Mouse (Mus musculus): Measurements from ENCODE around the gene Ttyh2. TPM values are rescaled to one million over a fixed set of nuclear protein-coding genes. Genes with fewer than 3 reads are reported as not detected.

Ttyh2 gene
- polyA plus RNA-seq, 1 experiment from 2014 or later, result 5.9 TPM

- Histone ChIP-seq H3K36me3 (peaks cover 6% of the 10 kb centered on the region; the same call in 1 of the 2 replicates), H3K4me2 (no peak overlapping the region), H3K27ac (no peak overlapping the region), H3K9ac (no peak overlapping the region), H3K4me1 (replicated peaks) (no peaks in the 10 kb centered on the region), H3K9me3 (replicated peaks) (no peaks in the 10 kb centered on the region), H3K27me3 (no peaks in the 10 kb centered on the region), H3K4me3 (replicated peaks) (no peak overlapping the region)
- no peak for ATAC-seq (ENCODE audit: low read depth)
- WGBS (ENCODE audit: insufficient replicate concordance), result 63% methylated on average over 7 of the region's 7 CpGs
- DNase-seq, result no peak
These were observed 40.3 kb downstream of the Ttyh2 start for GRCm38 (mm10) chr11:114715531-114715930.

- DNase-seq (no peak), ATAC-seq (ENCODE audit: low read depth) (no peak)
- Histone ChIP-seq H3K36me3 (no peaks in the 10 kb centered on the region), H3K9ac (no peak overlapping the region), H3K4me3 (replicated peaks) (no peak overlapping the region), H3K27me3 (0 out of 2 replicates have a peak, but pooled peaks cover under 1% of the 10 kb centered on the region), H3K27ac (no peak overlapping the region), H3K4me2 (no peak overlapping the region), H3K9me3 (replicated peaks) (no peaks in the 10 kb centered on the region), H3K4me1 (replicated peaks) (peaks cover 10% of the 10 kb centered on the region)
- 69% methylated on average over 10 of the region's 10 CpGs for WGBS (ENCODE audit: insufficient replicate concordance)
These were observed 45.3 kb downstream of the Ttyh2 start for GRCm38 (mm10) chr11:114720535-114720934.

GRCm38 (mm10) chr11:114722438-114722837, 47.2 kb downstream of the Ttyh2 start:
- DNase-seq (no peak), ATAC-seq (ENCODE audit: low read depth) (no peak)
- Histone ChIP-seq H3K9me3 (replicated peaks) (no peaks in the 10 kb centered on the region), H3K4me3 (replicated peaks) (no peak overlapping the region), H3K9ac (no peak overlapping the region), H3K4me1 (replicated peaks) (peaks cover 13% of the 10 kb centered on the region), H3K27ac (no peak overlapping the region), H3K27me3 (peaks cover 15% of the 10 kb centered on the region), H3K36me3 (no peaks in the 10 kb centered on the region), H3K4me2 (no peak overlapping the region)
- 70% methylated on average over 8 of the region's 8 CpGs for WGBS (ENCODE audit: insufficient replicate concordance)

GRCm38 (mm10) chr11:114723030-114723429, 47.8 kb downstream of the Ttyh2 start:
- Histone ChIP-seq H3K4me2 (no peak overlapping the region), H3K36me3 (no peaks in the 10 kb centered on the region), H3K27me3 (peaks cover 20% of the 10 kb centered on the region), H3K9ac (no peak overlapping the region), H3K4me1 (replicated peaks) (peaks cover 16% of the 10 kb centered on the region), H3K27ac (no peak overlapping the region), H3K4me3 (replicated peaks) (no peak overlapping the region), H3K9me3 (replicated peaks) (no peaks in the 10 kb centered on the region)
- WGBS (ENCODE audit: insufficient replicate concordance), result 56% methylated on average over 13 of the region's 13 CpGs
- DNase-seq, result no peak
- no peak for ATAC-seq (ENCODE audit: low read depth)

DNA sequence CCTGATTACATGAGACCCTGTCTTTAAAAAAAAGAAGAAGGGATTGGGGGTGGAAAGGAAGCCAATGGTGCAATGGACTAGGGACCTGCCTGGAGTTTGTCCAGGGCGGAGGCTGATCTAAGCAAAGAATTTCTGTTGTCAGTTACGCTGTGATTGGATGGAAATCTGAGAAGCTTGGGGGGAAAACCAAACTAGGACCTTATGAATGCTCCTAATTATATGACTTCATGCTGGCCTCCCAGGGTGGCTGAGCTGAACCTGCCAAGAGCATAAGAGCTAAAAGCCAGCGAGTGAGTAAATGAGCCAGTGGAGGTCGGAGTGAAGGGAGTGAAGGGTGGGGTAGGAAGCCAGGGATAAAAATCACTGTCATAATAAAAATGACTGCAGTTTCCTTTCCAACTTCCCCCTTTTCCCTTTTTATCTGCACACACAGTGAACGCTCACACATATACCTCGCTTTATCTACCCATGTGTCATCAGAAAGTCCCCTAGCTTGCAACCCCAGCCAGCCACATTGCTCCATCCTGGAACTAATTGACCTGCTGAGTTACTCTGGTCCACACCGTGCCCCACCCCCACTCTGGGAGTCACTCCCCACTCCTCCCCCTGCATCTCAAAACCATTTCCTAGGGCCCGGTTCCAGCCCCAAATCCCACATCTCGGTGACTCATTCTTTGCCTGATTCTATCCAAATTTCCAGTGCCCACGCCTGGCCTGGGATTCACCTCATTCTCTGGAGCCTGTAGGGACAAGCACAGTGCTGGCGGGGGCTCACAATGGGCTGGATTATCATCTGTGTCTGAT, 49.8 kb downstream of the Ttyh2 start:
- 0 out of 2 replicates have a peak, but pooled peaks have one; percentile 10 for ATAC-seq (ENCODE audit: low read depth)
- Histone ChIP-seq H3K4me2 (no peak overlapping the region), H3K9ac (no peak overlapping the region), H3K36me3 (no peaks in the 10 kb centered on the region), H3K4me1 (replicated peaks) (peaks cover 16% of the 10 kb centered on the region), H3K4me3 (replicated peaks) (no peak overlapping the region), H3K27ac (no peak overlapping the region), H3K27me3 (peaks cover 20% of the 10 kb centered on the region), H3K9me3 (replicated peaks) (no peaks in the 10 kb centered on the region)
- no peak for DNase-seq
- 51% methylated on average over 11 of the region's 11 CpGs for WGBS (ENCODE audit: insufficient replicate concordance)

- Histone ChIP-seq H3K4me2 (peak within 1 kb of the TSS; percentile 54), H3K4me3 (replicated peaks) (peak within 1 kb of the TSS; percentile 26), H3K4me1 (replicated peaks) (peaks cover 16% of the 10 kb centered on the region), H3K9ac (no peak within 1 kb of the TSS), H3K27me3 (peaks cover 20% of the 10 kb centered on the region), H3K36me3 (no peaks in the 10 kb centered on the region), H3K27ac (no peak within 1 kb of the TSS), H3K9me3 (replicated peaks) (no peaks in the 10 kb centered on the region)
- DNase-seq (no peak), ATAC-seq (ENCODE audit: low read depth) (0 out of 2 replicates have a peak, but pooled peaks have one; percentile 39)
- WGBS (ENCODE audit: insufficient replicate concordance), result 9% methylated on average over 34 of the region's 34 CpGs
These were observed 52.0 kb downstream of the Ttyh2 start, which contains the start of gene Dnaic2 for GRCm38 (mm10) chr11:114726965-114727825. Dnaic2 (plus strand) TSS chr11:114727408.

GRCm38 (mm10) chr11:114727826-114728186, 52.6 kb downstream of the Ttyh2 start:
- H3K36me3 ChIP-seq, result no peaks in the 10 kb centered on the region
- H3K4me3 ChIP-seq (replicated peaks), result no peak overlapping the region
- H3K4me2 ChIP-seq, result peak overlapping the region; percentile 54; the same call in 1 of the 2 replicates
- ATAC-seq (ENCODE audit: low read depth) (no peak), DNase-seq (no peak)
- WGBS (ENCODE audit: insufficient replicate concordance), result 36% methylated on average over 5 of the region's 5 CpGs
- H3K9me3 ChIP-seq (replicated peaks), result no peaks in the 10 kb centered on the region
- no peak overlapping the region for H3K9ac ChIP-seq
- H3K4me1 ChIP-seq (replicated peaks), result peaks cover 16% of the 10 kb centered on the region
- peaks cover 20% of the 10 kb centered on the region for H3K27me3 ChIP-seq
- H3K27ac ChIP-seq, result no peak overlapping the region

GRCm38 (mm10) chr11:114728333-114728732, 53.1 kb downstream of the Ttyh2 start:
- DNase-seq (no peak), ATAC-seq (ENCODE audit: low read depth) (no peak)
- no peak overlapping the region for H3K4me3 ChIP-seq (replicated peaks)
- no peaks in the 10 kb centered on the region for H3K9me3 ChIP-seq (replicated peaks)
- H3K27me3 ChIP-seq, result peaks cover 20% of the 10 kb centered on the region
- 29% methylated on average over 5 of the region's 5 CpGs for WGBS (ENCODE audit: insufficient replicate concordance)
- no peak overlapping the region for H3K4me2 ChIP-seq
- H3K4me1 ChIP-seq (replicated peaks), result peaks cover 16% of the 10 kb centered on the region
- H3K36me3 ChIP-seq, result no peaks in the 10 kb centered on the region
- H3K27ac ChIP-seq, result no peak overlapping the region
- H3K9ac ChIP-seq, result no peak overlapping the region

- Histone ChIP-seq H3K36me3 (no peaks in the 10 kb centered on the region), H3K27me3 (peaks cover 20% of the 10 kb centered on the region), H3K4me3 (replicated peaks) (no peak overlapping the region), H3K27ac (no peak overlapping the region), H3K9me3 (replicated peaks) (no peaks in the 10 kb centered on the region), H3K4me1 (replicated peaks) (peaks cover 11% of the 10 kb centered on the region), H3K4me2 (no peak overlapping the region), H3K9ac (no peak overlapping the region)
- DNase-seq (no peak), ATAC-seq (ENCODE audit: low read depth) (no peak)
- WGBS (ENCODE audit: insufficient replicate concordance), result 46% methylated on average over 6 of the region's 6 CpGs
These were observed 54.7 kb downstream of the Ttyh2 start for GRCm38 (mm10) chr11:114729832-114730363.

- no peak overlapping the region for H3K4me3 ChIP-seq (replicated peaks)
- peaks cover 13% of the 10 kb centered on the region for H3K27me3 ChIP-seq
- no peak overlapping the region for H3K27ac ChIP-seq
- no peaks in the 10 kb centered on the region for H3K9me3 ChIP-seq (replicated peaks)
- no peak overlapping the region for H3K4me2 ChIP-seq
- DNase-seq (no peak), ATAC-seq (ENCODE audit: low read depth) (no peak)
- H3K9ac ChIP-seq, result no peak overlapping the region
- H3K4me1 ChIP-seq (replicated peaks), result peaks cover 6% of the 10 kb centered on the region
- WGBS (ENCODE audit: insufficient replicate concordance), result 67% methylated on average over 4 of the region's 4 CpGs
- H3K36me3 ChIP-seq, result no peaks in the 10 kb centered on the region
These were observed 56.5 kb downstream of the Ttyh2 start for GRCm38 (mm10) chr11:114731711-114732110.

DNA sequence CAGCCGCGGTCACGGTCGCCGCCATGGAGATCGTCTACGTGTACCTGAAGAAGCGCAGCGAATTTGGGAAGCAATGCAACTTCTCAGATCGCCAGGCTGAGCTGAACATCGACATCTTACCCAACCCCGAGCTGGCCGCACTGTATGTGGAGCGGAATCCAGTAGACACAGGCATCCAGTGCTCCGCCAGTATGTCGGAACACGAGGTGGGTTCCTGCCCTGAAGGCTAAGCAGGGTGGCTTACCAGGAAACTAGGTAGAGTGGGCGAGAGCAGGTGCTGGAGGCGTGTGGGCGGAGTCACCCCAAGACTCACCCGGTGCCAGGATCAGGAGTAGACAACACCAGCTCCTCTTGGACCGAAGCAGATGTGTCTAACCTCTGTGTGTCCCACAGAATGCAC, 57.7 kb downstream of the Ttyh2 start:
- peaks cover under 1% of the 10 kb centered on the region for H3K27me3 ChIP-seq
- no peaks in the 10 kb centered on the region for H3K4me1 ChIP-seq (replicated peaks)
- DNase-seq (no peak), ATAC-seq (ENCODE audit: low read depth) (no peak)
- no peak overlapping the region for H3K4me2 ChIP-seq
- WGBS (ENCODE audit: insufficient replicate concordance), result 56% methylated on average over 22 of the region's 22 CpGs
- no peak overlapping the region for H3K9ac ChIP-seq
- H3K4me3 ChIP-seq (replicated peaks), result no peak overlapping the region
- H3K36me3 ChIP-seq, result no peaks in the 10 kb centered on the region
- no peaks in the 10 kb centered on the region for H3K9me3 ChIP-seq (replicated peaks)
- H3K27ac ChIP-seq, result no peak overlapping the region

All from liver, embryonic 13.5 days (tissue).